19 mouse cellular contexts compared by ENCODE assay signal in the genomic region with DNA sequence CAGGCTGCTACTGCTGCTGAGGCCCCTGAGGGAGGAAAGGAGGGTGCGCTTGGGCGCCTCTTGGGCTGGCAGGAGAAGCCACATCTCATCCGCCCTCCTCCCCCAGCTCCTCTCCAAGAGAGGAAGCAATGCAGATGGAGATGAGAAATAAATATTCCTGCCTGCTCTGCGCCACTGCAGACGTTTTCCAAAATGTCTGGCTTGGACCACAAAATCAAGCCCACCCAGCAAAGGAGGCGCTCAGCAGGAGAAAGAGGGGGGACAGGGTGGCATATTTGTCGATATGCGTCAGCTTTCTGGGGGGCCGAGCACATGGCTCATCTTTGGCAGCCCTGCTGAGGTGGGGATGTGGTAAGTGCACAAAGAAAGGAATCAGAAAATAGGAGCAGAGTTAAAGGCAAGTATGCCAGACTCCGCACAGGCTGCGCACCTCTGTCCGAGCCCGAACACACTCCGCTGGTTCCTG.
DNase-seq lines count a peak whose midpoint lies in the region; ATAC-seq and TF ChIP-seq lines count a peak whose summit lies in the region.
"Had no signal": no experiment of that assay in that cellular context is flagged by ENCODE, and none has a peak within 500 bp of the region (broad histone marks: within the 10 kb centered on the region; RNA-seq: fewer than 3 reads in every experiment).

No protein-coding gene starts in this region.

- H3K9ac ChIP-seq in embryonic facial prominence, embryonic 14.5 days (ENCODE audit: low read depth, low read length): no peak overlapping the region
- no peak overlapping the region for H3K9ac ChIP-seq in midbrain, embryonic 15.5 days
- H3K9ac ChIP-seq in midbrain, embryonic 16.5 days (ENCODE audit: low read depth, low read length): no peak overlapping the region
- no peak overlapping the region for H3K9ac ChIP-seq in lung, postnatal 0 days (replicated peaks; ENCODE audit: low read depth)
- H3K9ac ChIP-seq: heart, embryonic 15.5 days; intestine, embryonic 15.5 days; lung, embryonic 14.5 days; neural tube, embryonic 15.5 days had no signal

- peak; percentile 14 for DNase-seq in embryonic facial prominence, embryonic 14.5 days (ENCODE audit: low spot score)
- no peak for DNase-seq in embryonic facial prominence, embryonic 10.5 days (ENCODE audit: low spot score)
- peak; percentile 52 to 68 for DNase-seq in frontal cortex, postnatal 36 days (ENCODE audit: low spot score in 2 of 2)
- peak; percentile 62 for DNase-seq in right cerebral cortex, postnatal 25 days
- DNase-seq in lung, postnatal 0 days (ENCODE audit: low spot score): no peak
- DNase-seq in cerebellum, postnatal 14 days: no peak
- DNase-seq: cerebellum, adult 18-20 months; heart, adult 11 months; liver; lung, embryonic 14.5 days; retina, postnatal 1 day had no signal

- H3K27me3 ChIP-seq in embryonic facial prominence, embryonic 14.5 days (replicated peaks; ENCODE audit: control insufficient read depth, insufficient read depth, low read length): no peaks in the 10 kb centered on the region
- H3K27me3 ChIP-seq in embryonic facial prominence, embryonic 10.5 days (replicated peaks; ENCODE audit: low read depth, poor library complexity, severe bottlenecking): no peaks in the 10 kb centered on the region
- no peaks in the 10 kb centered on the region for H3K27me3 ChIP-seq in midbrain, embryonic 15.5 days (replicated peaks)
- no peaks in the 10 kb centered on the region; the same call in 1 of the 2 replicates for H3K27me3 ChIP-seq in midbrain, embryonic 16.5 days (ENCODE audit: control insufficient read depth, insufficient read depth, low read depth, low read length)
- no peaks in the 10 kb centered on the region for H3K27me3 ChIP-seq in lung, postnatal 0 days (replicated peaks; ENCODE audit: insufficient read depth, low read length)
- H3K27me3 ChIP-seq: heart, embryonic 15.5 days; intestine, embryonic 15.5 days; megakaryocyte, embryonic 14.5 days; neural tube, embryonic 15.5 days had no signal

- no peaks in the 10 kb centered on the region for H3K4me1 ChIP-seq in embryonic facial prominence, embryonic 14.5 days (ENCODE audit: control insufficient read depth, insufficient read depth, low read length)
- H3K4me1 ChIP-seq in embryonic facial prominence, embryonic 10.5 days: no peaks in the 10 kb centered on the region
- no peaks in the 10 kb centered on the region for H3K4me1 ChIP-seq in midbrain, embryonic 15.5 days
- H3K4me1 ChIP-seq in midbrain, embryonic 16.5 days (ENCODE audit: control insufficient read depth, insufficient read depth, low read length): no peaks in the 10 kb centered on the region
- no peaks in the 10 kb centered on the region for H3K4me1 ChIP-seq in lung, postnatal 0 days (ENCODE audit: insufficient read depth, low read depth, low read length)
- H3K4me1 ChIP-seq: heart, embryonic 15.5 days; hindbrain, embryonic 10.5 days; megakaryocyte, embryonic 14.5 days; neural tube, embryonic 15.5 days had no signal

- H3K36me3 ChIP-seq in embryonic facial prominence, embryonic 14.5 days (ENCODE audit: control insufficient read depth, insufficient read depth, low read length): no peaks in the 10 kb centered on the region
- H3K36me3 ChIP-seq in embryonic facial prominence, embryonic 10.5 days (replicated peaks): no peaks in the 10 kb centered on the region
- H3K36me3 ChIP-seq in midbrain, embryonic 15.5 days (replicated peaks): peaks cover 3% of the 10 kb centered on the region; the same call in 1 of the 2 replicates
- H3K36me3 ChIP-seq in midbrain, embryonic 16.5 days (ENCODE audit: control insufficient read depth, insufficient read depth, low read length): peaks cover 7% of the 10 kb centered on the region; the same call in 1 of the 2 replicates
- H3K36me3 ChIP-seq in lung, postnatal 0 days (ENCODE audit: insufficient read depth, low read length): no peaks in the 10 kb centered on the region
- H3K36me3 ChIP-seq: heart, embryonic 15.5 days; hindbrain, embryonic 10.5 days; intestine, embryonic 15.5 days had no signal

- H3K4me3 ChIP-seq in embryonic facial prominence, embryonic 14.5 days (ENCODE audit: low read depth, low read length): no peak overlapping the region
- no peak overlapping the region for H3K4me3 ChIP-seq in embryonic facial prominence, embryonic 10.5 days
- no peak overlapping the region for H3K4me3 ChIP-seq in midbrain, embryonic 15.5 days
- no peak overlapping the region for H3K4me3 ChIP-seq in midbrain, embryonic 16.5 days (ENCODE audit: low read depth, low read length)
- no peak overlapping the region for H3K4me3 ChIP-seq in lung, postnatal 0 days (ENCODE audit: low read depth, low read length)
- H3K4me3 ChIP-seq: heart, embryonic 15.5 days; hindbrain, embryonic 10.5 days; intestine, embryonic 15.5 days; megakaryocyte, embryonic 14.5 days; neural tube, embryonic 15.5 days had no signal

- no peak overlapping the region for H3K4me2 ChIP-seq in embryonic facial prominence, embryonic 14.5 days (ENCODE audit: low read depth, low read length)
- no peak overlapping the region for H3K4me2 ChIP-seq in midbrain, embryonic 15.5 days
- no peak overlapping the region for H3K4me2 ChIP-seq in midbrain, embryonic 16.5 days (ENCODE audit: low read length)
- no peak overlapping the region for H3K4me2 ChIP-seq in lung, postnatal 0 days (replicated peaks; ENCODE audit: low read depth, low read length)
- H3K4me2 ChIP-seq: heart, embryonic 15.5 days; intestine, embryonic 15.5 days; lung, embryonic 14.5 days; neural tube, embryonic 15.5 days had no signal

- no peak for TF ChIP-seq CTCF in lung, postnatal 0 days (IDR thresholded peaks at IDR 0.05)

- ATAC-seq in embryonic facial prominence, embryonic 14.5 days (ENCODE audit: low read depth): no peak
- 0 out of 2 replicates have a peak, but pooled peaks have one; percentile 20 for ATAC-seq in midbrain, embryonic 15.5 days (replicated peaks)
- ATAC-seq in midbrain, embryonic 16.5 days: no peak
- ATAC-seq in lung, postnatal 0 days: no peak
- ATAC-seq: intestine, embryonic 15.5 days had no signal

- TF ChIP-seq EP300 in lung, postnatal 0 days (IDR thresholded peaks at IDR 0.05): no peak

- H3K27ac ChIP-seq in embryonic facial prominence, embryonic 14.5 days (replicated peaks; ENCODE audit: low read depth, low read length): no peak overlapping the region
- H3K27ac ChIP-seq in embryonic facial prominence, embryonic 10.5 days (replicated peaks): no peak overlapping the region
- no peak overlapping the region for H3K27ac ChIP-seq in midbrain, embryonic 15.5 days
- H3K27ac ChIP-seq in midbrain, embryonic 16.5 days (ENCODE audit: low read length): no peak overlapping the region
- H3K27ac ChIP-seq in lung, postnatal 0 days (ENCODE audit: low read length): no peak overlapping the region
- H3K27ac ChIP-seq: heart, embryonic 15.5 days; hindbrain, embryonic 10.5 days; intestine, embryonic 15.5 days; kidney, postnatal 0 days; neural tube, embryonic 15.5 days had no signal

- no peaks in the 10 kb centered on the region for H3K9me3 ChIP-seq in embryonic facial prominence, embryonic 14.5 days (ENCODE audit: control insufficient read depth, low read length)
- H3K9me3 ChIP-seq in embryonic facial prominence, embryonic 10.5 days: no peaks in the 10 kb centered on the region
- H3K9me3 ChIP-seq in midbrain, embryonic 15.5 days: no peaks in the 10 kb centered on the region
- H3K9me3 ChIP-seq in midbrain, embryonic 16.5 days (replicated peaks; ENCODE audit: control insufficient read depth, low read length, poor library complexity, severe bottlenecking): no peaks in the 10 kb centered on the region
- no peaks in the 10 kb centered on the region for H3K9me3 ChIP-seq in lung, postnatal 0 days (ENCODE audit: low read length)
- H3K9me3 ChIP-seq: heart, embryonic 15.5 days; hindbrain, embryonic 10.5 days; intestine, embryonic 15.5 days; megakaryocyte, embryonic 14.5 days; neural tube, embryonic 15.5 days had no signal

- 70% methylated on average over 14 of the region's 14 CpGs for WGBS in embryonic facial prominence, embryonic 14.5 days
- 82% methylated on average over 14 of the region's 14 CpGs for WGBS in embryonic facial prominence, embryonic 10.5 days
- 87% methylated on average over 14 of the region's 14 CpGs for WGBS in midbrain, embryonic 15.5 days
- 91% methylated on average over 14 of the region's 14 CpGs for WGBS in midbrain, embryonic 16.5 days
- 71% methylated on average over 14 of the region's 14 CpGs for WGBS in lung, postnatal 0 days

Comparison
In these comparisons a context has a peak if more than half of its experiments do, and no peak if none do; other contexts are left out.
1. DNase-seq: peak in embryonic facial prominence, embryonic 14.5 days (single experiment), frontal cortex, postnatal 36 days (2 of 2) and right cerebral cortex, postnatal 25 days (single experiment); none in embryonic facial prominence, embryonic 10.5 days (single experiment), lung, postnatal 0 days (single experiment) and cerebellum, postnatal 14 days (0 of 2).